Mouse (Mus musculus): Measurements from ENCODE around the gene Acat3. TPM values are rescaled to one million over a fixed set of nuclear protein-coding genes. Genes with fewer than 3 reads are reported as not detected.
"Not testable (repeated sequence)": the region's sequence is repeated elsewhere in the genome, so short reads cannot be mapped to it uniquely, and the experiment has no call there.

The Acat3 gene
- polyA plus RNA-seq, 1 experiment from 2014 or later, result 0.39 TPM

- 84% methylated on average over 8 of the region's 8 CpGs for WGBS
- no peak overlapping the region for H3K27ac ChIP-seq (replicated peaks)
Measured at GRCm38 (mm10) chr17:12941543-12942260, 1.3 kb upstream of the Acat3 start.

GRCm38 (mm10) chr17:12939377-12940148 is 837 bp downstream of the Acat3 start:
- 66% methylated on average over 2 of the region's 12 CpGs for WGBS

More at GRCm38 (mm10) chr17:12941543-12942260, 1.3 kb upstream of the Acat3 start:
- H3K4me1 ChIP-seq (replicated peaks), result 0 out of 2 replicates have a peak, but pooled peaks cover 7% of the 10 kb centered on the region
- H3K4me2 ChIP-seq, result no peak overlapping the region
- no peaks in the 10 kb centered on the region for H3K27me3 ChIP-seq
- H3K9ac ChIP-seq, result no peak overlapping the region
- H3K4me3 ChIP-seq, result no peak overlapping the region
- H3K36me3 ChIP-seq, result peaks cover 41% of the 10 kb centered on the region
- H3K9me3 ChIP-seq, result no peaks in the 10 kb centered on the region
- no peak for ATAC-seq (ENCODE audit: low FRiP score, low read depth)

GRCm38 (mm10) chr17:12938077-12938476 is 2.3 kb downstream of the Acat3 start:
- H3K9me3 ChIP-seq, result no peaks in the 10 kb centered on the region
- WGBS, result 39% methylated on average over 2 of the region's 2 CpGs
- H3K4me3 ChIP-seq, result no peak overlapping the region
- peaks cover 12% of the 10 kb centered on the region for H3K36me3 ChIP-seq
- H3K27ac ChIP-seq (replicated peaks), result no peak overlapping the region
- H3K4me2 ChIP-seq, result no peak overlapping the region
- no peak for ATAC-seq (ENCODE audit: low FRiP score, low read depth)
- H3K4me1 ChIP-seq (replicated peaks), result 0 out of 2 replicates have a peak, but pooled peaks cover 7% of the 10 kb centered on the region
- H3K9ac ChIP-seq, result no peak overlapping the region
- H3K27me3 ChIP-seq, result no peaks in the 10 kb centered on the region

More at GRCm38 (mm10) chr17:12939377-12940148, 837 bp downstream of the Acat3 start:
- not testable (repeated sequence) for H3K9ac ChIP-seq; H3K27ac ChIP-seq (replicated peaks); H3K9me3 ChIP-seq; H3K27me3 ChIP-seq; H3K4me1 ChIP-seq (replicated peaks)
- peak; percentile 69 for ATAC-seq (ENCODE audit: low FRiP score, low read depth)
- Histone ChIP-seq H3K36me3 (peaks cover 22% of the 10 kb centered on the region), H3K4me2 (peak overlapping the region; percentile 52), H3K4me3 (0 out of 2 replicates have a peak overlapping the region, but pooled peaks have one; percentile 22)

GRCm38 (mm10) chr17:12937412-12937970 is 2.9 kb downstream of the Acat3 start:
- 94% methylated on average over 2 of the region's 2 CpGs for WGBS
- no peak overlapping the region for H3K9ac ChIP-seq
- H3K27me3 ChIP-seq, result no peaks in the 10 kb centered on the region
- no peak overlapping the region for H3K27ac ChIP-seq (replicated peaks)
- 0 out of 2 replicates have a peak, but pooled peaks cover 7% of the 10 kb centered on the region for H3K4me1 ChIP-seq (replicated peaks)
- no peak overlapping the region for H3K4me2 ChIP-seq
- ATAC-seq (ENCODE audit: low FRiP score, low read depth), result no peak
- no peak overlapping the region for H3K4me3 ChIP-seq
- H3K36me3 ChIP-seq, result peaks cover 6% of the 10 kb centered on the region
- H3K9me3 ChIP-seq, result no peaks in the 10 kb centered on the region

- Histone ChIP-seq H3K9me3 (no peaks in the 10 kb centered on the region), H3K9ac (no peak overlapping the region), H3K4me1 (replicated peaks) (0 out of 2 replicates have a peak, but pooled peaks cover 7% of the 10 kb centered on the region), H3K4me2 (no peak overlapping the region), H3K27ac (replicated peaks) (no peak overlapping the region), H3K27me3 (no peaks in the 10 kb centered on the region), H3K4me3 (no peak overlapping the region), H3K36me3 (no peaks in the 10 kb centered on the region)
- 68% methylated on average over 4 of the region's 4 CpGs for WGBS
- no peak for ATAC-seq (ENCODE audit: low FRiP score, low read depth)
Measured at GRCm38 (mm10) chr17:12935719-12936118, 4.7 kb downstream of the Acat3 start.

- not testable (repeated sequence) for ATAC-seq (ENCODE audit: low FRiP score, low read depth); H3K27ac ChIP-seq (replicated peaks); H3K4me1 ChIP-seq (replicated peaks); H3K4me2 ChIP-seq; H3K9me3 ChIP-seq; H3K27me3 ChIP-seq; H3K4me3 ChIP-seq; H3K9ac ChIP-seq; H3K36me3 ChIP-seq
- 85% methylated on average over 5 of the region's 5 CpGs for WGBS
Measured at GRCm38 (mm10) chr17:12931576-12931975, 8.8 kb downstream of the Acat3 start.

GRCm38 (mm10) chr17:12925703-12926180 is 14.7 kb downstream of the Acat3 start:
- WGBS, result 90% methylated on average over 8 of the region's 8 CpGs
- no peaks in the 10 kb centered on the region for H3K9me3 ChIP-seq
- no peak overlapping the region for H3K4me3 ChIP-seq
- no peak overlapping the region for H3K9ac ChIP-seq
- H3K27me3 ChIP-seq, result no peaks in the 10 kb centered on the region
- H3K4me2 ChIP-seq, result no peak overlapping the region
- no peak for ATAC-seq (ENCODE audit: low FRiP score, low read depth)
- H3K27ac ChIP-seq (replicated peaks), result no peak overlapping the region
- no peaks in the 10 kb centered on the region for H3K4me1 ChIP-seq (replicated peaks)
- peaks cover 55% of the 10 kb centered on the region for H3K36me3 ChIP-seq

- no peaks in the 10 kb centered on the region for H3K27me3 ChIP-seq
- WGBS, result 92% methylated on average over 3 of the region's 3 CpGs
- H3K4me3 ChIP-seq, result no peak overlapping the region
- H3K9me3 ChIP-seq, result no peaks in the 10 kb centered on the region
- H3K36me3 ChIP-seq, result peaks cover 62% of the 10 kb centered on the region
- no peak overlapping the region for H3K9ac ChIP-seq
- no peak overlapping the region for H3K4me2 ChIP-seq
- H3K27ac ChIP-seq (replicated peaks), result no peak overlapping the region
- no peaks in the 10 kb centered on the region for H3K4me1 ChIP-seq (replicated peaks)
- ATAC-seq (ENCODE audit: low FRiP score, low read depth), result no peak
Measured at GRCm38 (mm10) chr17:12925001-12925400, 15.4 kb downstream of the Acat3 start.

- H3K4me2 ChIP-seq, result no peak overlapping the region
- H3K27me3 ChIP-seq, result no peaks in the 10 kb centered on the region
- H3K9me3 ChIP-seq, result no peaks in the 10 kb centered on the region
- no peak overlapping the region for H3K9ac ChIP-seq
- ATAC-seq (ENCODE audit: low FRiP score, low read depth), result no peak
- H3K27ac ChIP-seq (replicated peaks), result no peak overlapping the region
- H3K4me3 ChIP-seq, result no peak overlapping the region
- peaks cover 69% of the 10 kb centered on the region for H3K36me3 ChIP-seq
- WGBS, result 95% methylated on average over 1 of the region's 1 CpGs
- H3K4me1 ChIP-seq (replicated peaks), result peaks cover 10% of the 10 kb centered on the region
Measured at GRCm38 (mm10) chr17:12921073-12921472, 19.3 kb downstream of the Acat3 start.

GRCm38 (mm10) chr17:12916588-12917380 is 23.6 kb downstream of the Acat3 start:
- peak; percentile 50 for ATAC-seq (ENCODE audit: low FRiP score, low read depth)
- Histone ChIP-seq H3K9ac (peak overlapping the region; percentile 87), H3K27me3 (no peaks in the 10 kb centered on the region), H3K4me2 (peak overlapping the region; percentile 92), H3K4me3 (peak overlapping the region; percentile 81), H3K36me3 (peaks cover 50% of the 10 kb centered on the region), H3K4me1 (replicated peaks) (peaks cover 17% of the 10 kb centered on the region), H3K27ac (replicated peaks) (peak overlapping the region; percentile 89), H3K9me3 (no peaks in the 10 kb centered on the region)
- under 1% methylated on average over 40 of the region's 40 CpGs for WGBS

- peaks cover 51% of the 10 kb centered on the region for H3K36me3 ChIP-seq
- peaks cover 17% of the 10 kb centered on the region for H3K4me1 ChIP-seq (replicated peaks)
- H3K4me3 ChIP-seq, result peak within 1 kb of the TSS; percentile 81
- H3K27ac ChIP-seq (replicated peaks), result peak within 1 kb of the TSS; percentile 89
- H3K9ac ChIP-seq, result peak within 1 kb of the TSS; percentile 87
- no peaks in the 10 kb centered on the region for H3K27me3 ChIP-seq
- peak within 1 kb of the TSS; percentile 92 for H3K4me2 ChIP-seq
- ATAC-seq (ENCODE audit: low FRiP score, low read depth), result peak; percentile 99
- WGBS, result under 1% methylated on average over 56 of the region's 56 CpGs
- no peaks in the 10 kb centered on the region for H3K9me3 ChIP-seq
Measured at GRCm38 (mm10) chr17:12915881-12916583, 24.4 kb downstream of the Acat3 start, which contains the start of gene Mrpl18. Gene Mrpl18, minus strand, starts transcription at chr17:12916345.
